Mouse (Mus musculus) limb, embryonic 12.5 days (tissue): ENCODE results near the gene Cabcoco1. TPM values are rescaled to one million over a fixed set of nuclear protein-coding genes. Genes with fewer than 3 reads are reported as not detected.

Experiments used
- ATAC-seq: fragments of 200-750 bp; cut with Nextera tagmentation; 2 replicates; pipeline ENCODE4 v1.8.0; 2017; ENCODE audit warnings: low read depth, moderate TSS enrichment; ENCODE audit not compliant: insufficient number of reproducible peaks, insufficient read depth, low FRiP score, low TSS enrichment
- H3K27ac ChIP-seq: fragments of 300-500 bp; sonication (generic); 2 replicates; pipeline ENCODE4 v1.5.1; 2016; ENCODE audit warnings: mild to moderate bottlenecking, moderate library complexity
- H3K27me3 ChIP-seq: fragments of 300-500 bp; sonication (generic); 2 replicates; pipeline ENCODE4 v1.6.1; 2016; ENCODE audit warnings: mild to moderate bottlenecking, moderate library complexity
- H3K36me3 ChIP-seq: fragments of 300-500 bp; sonication (generic); 2 replicates; pipeline ENCODE4 v1.6.1; 2016; ENCODE audit warnings: mild to moderate bottlenecking, moderate library complexity
- H3K4me1 ChIP-seq: fragments of 300-500 bp; sonication (generic); replicated peaks from 2 replicates; pipeline ENCODE4 v1.6.1; 2016
- H3K4me2 ChIP-seq: fragments of 300-500 bp; sonication (generic); 2 replicates; pipeline ENCODE4 v1.6.1; 2016; ENCODE audit warnings: mild to moderate bottlenecking, moderate library complexity
- H3K4me3 ChIP-seq: fragments of 300-500 bp; sonication (generic); replicated peaks from 2 replicates; pipeline ENCODE4 v1.5.1; 2016; ENCODE audit warnings: mild to moderate bottlenecking
- H3K9ac ChIP-seq: fragments of 300-500 bp; sonication (generic); replicated peaks from 2 replicates; pipeline ENCODE4 v1.6.1; 2016; ENCODE audit warnings: mild to moderate bottlenecking, moderate library complexity
- H3K9me3 ChIP-seq: fragments of 300-500 bp; sonication (generic); 2 replicates; pipeline ENCODE4 v1.6.1; 2016; ENCODE audit warnings: mild to moderate bottlenecking, moderate library complexity
- WGBS: fragments of 180-500 bp; shearing (Covaris S2); methylation state at CpG from one replicate; pipeline ENCODE4 v1.1.7; 2016; 5-methylcytosine and 5-hydroxymethylcytosine counted together
- polyA plus RNA-seq: library from polyadenylated mRNA; unstranded; fragments of >200 nt; fragmentation: Nextera tagmentation; extraction: Ambion mirVana; gene quantifications from 2 replicates; pipeline ENCODE4 v1.2.1, GENCODE M21; 2016

The Cabcoco1 gene
- polyA plus RNA-seq, 1 experiment from 2014 or later, result 1.9 TPM

- ATAC-seq, result no peak
- Histone ChIP-seq H3K9ac (no peak overlapping the region), H3K4me3 (no peak overlapping the region), H3K4me2 (no peak overlapping the region), H3K27ac (no peak overlapping the region), H3K9me3 (no peaks in the 10 kb centered on the region), H3K27me3 (no peaks in the 10 kb centered on the region), H3K36me3 (no peaks in the 10 kb centered on the region), H3K4me1 (peaks cover 7% of the 10 kb centered on the region; the same call in 1 of the 2 replicates)
- 89% methylated on average over 7 of the region's 7 CpGs for WGBS
Observed at GRCm38 (mm10) chr10:68551316-68551715, 9.6 kb upstream of the Cabcoco1 start.

GRCm38 (mm10) chr10:68550668-68551267 is 9.1 kb upstream of the Cabcoco1 start:
- no peak for ATAC-seq
- 90% methylated on average over 9 of the region's 9 CpGs for WGBS
- no peak overlapping the region for H3K27ac ChIP-seq

GRCm38 (mm10) chr10:68543107-68543506 is 1.4 kb upstream of the Cabcoco1 start:
- H3K36me3 ChIP-seq, result no peaks in the 10 kb centered on the region
- no peak for ATAC-seq
- no peak overlapping the region for H3K4me3 ChIP-seq
- no peaks in the 10 kb centered on the region for H3K27me3 ChIP-seq
- H3K27ac ChIP-seq, result peak overlapping the region; percentile 78
- 8% methylated on average over 3 of the region's 3 CpGs for WGBS
- H3K9me3 ChIP-seq, result peaks cover 3% of the 10 kb centered on the region; the same call in 1 of the 2 replicates
- peaks cover 33% of the 10 kb centered on the region for H3K4me1 ChIP-seq
- no peak overlapping the region for H3K4me2 ChIP-seq
- no peak overlapping the region for H3K9ac ChIP-seq

More at GRCm38 (mm10) chr10:68550668-68551267, 9.1 kb upstream of the Cabcoco1 start:
- no peaks in the 10 kb centered on the region for H3K9me3 ChIP-seq
- H3K36me3 ChIP-seq, result no peaks in the 10 kb centered on the region
- H3K4me1 ChIP-seq, result 0 out of 2 replicates have a peak, but pooled peaks cover 3% of the 10 kb centered on the region
- no peak overlapping the region for H3K9ac ChIP-seq
- H3K27me3 ChIP-seq, result no peaks in the 10 kb centered on the region
- no peak overlapping the region for H3K4me2 ChIP-seq
- H3K4me3 ChIP-seq, result no peak overlapping the region

- Histone ChIP-seq H3K4me3 (peak overlapping the region; percentile 38), H3K4me1 (peaks cover 33% of the 10 kb centered on the region), H3K36me3 (no peaks in the 10 kb centered on the region), H3K9ac (no peak overlapping the region), H3K27me3 (no peaks in the 10 kb centered on the region), H3K27ac (peak overlapping the region; percentile 64), H3K4me2 (peak overlapping the region; percentile 63), H3K9me3 (peaks cover 3% of the 10 kb centered on the region; the same call in 1 of the 2 replicates)
- no peak for ATAC-seq
- 39% methylated on average over 7 of the region's 7 CpGs for WGBS
Observed at GRCm38 (mm10) chr10:68541943-68542420, 286 bp upstream of the Cabcoco1 start.

DNA sequence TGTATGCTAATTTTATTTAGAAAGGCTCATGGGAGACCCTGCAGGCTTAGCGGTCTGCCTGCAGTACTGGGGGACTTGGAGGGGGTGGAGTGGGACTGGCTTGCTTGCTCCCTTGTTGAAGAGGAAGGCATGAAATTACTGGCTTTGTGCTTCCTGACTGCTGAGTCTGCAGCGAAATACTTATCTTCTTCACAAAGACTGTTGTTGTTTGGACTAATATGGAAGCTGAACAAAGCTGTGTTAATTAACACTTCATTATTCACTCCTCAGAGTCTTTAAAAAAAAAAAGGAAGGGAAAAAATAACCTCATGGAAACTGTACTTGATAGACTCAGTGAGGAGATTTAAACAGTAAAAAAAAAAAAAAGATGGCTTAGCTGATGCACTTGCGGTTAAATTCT is 1.1 kb downstream of the Cabcoco1 start:
- Histone ChIP-seq H3K4me2 (no peak overlapping the region), H3K27me3 (no peaks in the 10 kb centered on the region), H3K36me3 (no peaks in the 10 kb centered on the region), H3K27ac (no peak overlapping the region), H3K9ac (no peak overlapping the region), H3K4me1 (peaks cover 33% of the 10 kb centered on the region), H3K4me3 (no peak overlapping the region), H3K9me3 (peaks cover 3% of the 10 kb centered on the region; the same call in 1 of the 2 replicates)
- no peak for ATAC-seq
- 58% methylated on average over 3 of the region's 3 CpGs for WGBS

DNA sequence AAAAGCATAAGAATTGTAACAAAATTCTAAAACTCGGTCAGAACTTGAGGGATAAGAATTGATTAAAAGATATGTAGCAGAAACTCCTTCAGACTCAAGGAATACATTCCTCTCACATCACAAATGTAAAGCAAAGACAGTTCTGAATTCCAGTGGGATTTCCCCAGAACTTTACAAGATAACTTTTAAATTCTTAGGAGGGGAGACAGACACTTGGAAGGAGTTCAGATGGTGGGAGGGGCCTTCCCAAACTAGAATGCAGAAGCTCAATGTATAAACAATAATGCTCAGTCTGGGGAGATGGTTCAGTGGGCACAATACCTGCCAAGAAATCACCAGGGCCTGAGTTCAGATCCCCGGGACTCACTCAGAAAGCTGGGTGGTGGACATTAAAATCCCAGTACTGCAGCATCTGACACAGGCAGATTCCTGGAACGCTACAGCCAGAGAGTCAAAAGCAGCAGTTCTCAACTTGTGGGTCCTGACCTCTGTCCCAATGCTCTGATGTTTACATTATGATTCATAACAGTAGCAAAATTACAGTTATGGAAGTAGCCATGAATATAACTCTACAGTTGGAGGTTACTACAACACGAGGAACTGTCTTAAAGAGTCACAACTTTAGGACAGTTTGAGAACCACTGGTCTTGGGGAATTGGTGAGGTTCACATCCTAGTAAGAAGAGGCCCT is 4.3 kb downstream of the Cabcoco1 start:
- Histone ChIP-seq H3K27ac (no peak overlapping the region), H3K27me3 (no peaks in the 10 kb centered on the region), H3K9me3 (no peaks in the 10 kb centered on the region), H3K4me3 (no peak overlapping the region), H3K4me1 (peaks cover 19% of the 10 kb centered on the region), H3K36me3 (no peaks in the 10 kb centered on the region), H3K4me2 (no peak overlapping the region), H3K9ac (no peak overlapping the region)
- no peak for ATAC-seq
- WGBS, result 78% methylated on average over 4 of the region's 4 CpGs

DNA sequence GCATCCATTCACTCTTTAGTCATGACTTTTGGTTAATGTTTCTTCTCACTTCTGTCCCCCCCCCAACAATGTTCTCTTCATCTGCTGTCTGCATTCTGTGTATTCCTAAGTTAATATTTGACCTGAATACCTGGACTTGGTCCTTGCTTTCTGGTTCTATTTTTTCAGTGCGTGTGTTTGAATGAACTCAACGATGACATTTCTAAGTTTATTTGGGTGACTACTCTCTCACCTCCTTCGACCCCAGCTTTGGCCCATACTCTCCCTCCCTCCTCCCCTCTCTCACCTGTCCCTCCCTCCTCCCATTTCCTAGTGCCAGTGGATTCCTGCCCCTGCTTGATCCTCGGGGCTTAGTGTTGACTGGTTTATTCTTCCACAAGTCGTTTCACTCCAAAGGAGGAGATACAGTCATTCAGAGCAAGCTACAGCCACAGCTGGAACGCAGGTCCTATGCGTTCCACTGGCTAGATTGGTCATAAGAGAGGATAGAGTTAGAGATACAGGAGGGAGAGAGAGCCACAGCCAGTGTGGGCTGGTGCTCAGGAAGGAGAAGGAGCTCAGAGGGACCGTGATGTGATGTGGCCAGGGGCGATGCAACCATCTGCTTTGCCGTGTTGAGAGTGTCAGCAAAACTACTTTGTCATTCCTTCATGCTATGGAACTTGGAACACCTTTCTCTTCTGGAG is 12.2 kb downstream of the Cabcoco1 start:
- 82% methylated on average over 10 of the region's 10 CpGs for WGBS
- H3K9ac ChIP-seq, result no peak overlapping the region
- H3K4me2 ChIP-seq, result no peak overlapping the region
- no peaks in the 10 kb centered on the region for H3K27me3 ChIP-seq
- peaks cover 26% of the 10 kb centered on the region for H3K4me1 ChIP-seq
- H3K4me3 ChIP-seq, result no peak overlapping the region
- H3K36me3 ChIP-seq, result no peaks in the 10 kb centered on the region
- H3K9me3 ChIP-seq, result no peaks in the 10 kb centered on the region
- ATAC-seq, result no peak
- H3K27ac ChIP-seq, result 0 out of 2 replicates have a peak overlapping the region, but pooled peaks have one; percentile 12

- no peak overlapping the region for H3K4me2 ChIP-seq
- WGBS, result 26% methylated on average over 8 of the region's 8 CpGs
- no peaks in the 10 kb centered on the region for H3K27me3 ChIP-seq
- H3K27ac ChIP-seq, result no peak overlapping the region
- ATAC-seq, result no peak
- H3K9me3 ChIP-seq, result no peaks in the 10 kb centered on the region
- no peak overlapping the region for H3K4me3 ChIP-seq
- peaks cover 26% of the 10 kb centered on the region for H3K4me1 ChIP-seq
- H3K9ac ChIP-seq, result no peak overlapping the region
- no peaks in the 10 kb centered on the region for H3K36me3 ChIP-seq
Observed at GRCm38 (mm10) chr10:68528958-68529357, 12.7 kb downstream of the Cabcoco1 start.

GRCm38 (mm10) chr10:68522106-68522505 is 19.6 kb downstream of the Cabcoco1 start:
- Histone ChIP-seq H3K4me1 (peaks cover 3% of the 10 kb centered on the region; the same call in 1 of the 2 replicates), H3K4me3 (no peak overlapping the region), H3K9ac (no peak overlapping the region), H3K9me3 (no peaks in the 10 kb centered on the region), H3K27ac (no peak overlapping the region), H3K27me3 (no peaks in the 10 kb centered on the region), H3K36me3 (no peaks in the 10 kb centered on the region), H3K4me2 (no peak overlapping the region)
- WGBS, result 71% methylated on average over 4 of the region's 4 CpGs
- ATAC-seq, result no peak

DNA sequence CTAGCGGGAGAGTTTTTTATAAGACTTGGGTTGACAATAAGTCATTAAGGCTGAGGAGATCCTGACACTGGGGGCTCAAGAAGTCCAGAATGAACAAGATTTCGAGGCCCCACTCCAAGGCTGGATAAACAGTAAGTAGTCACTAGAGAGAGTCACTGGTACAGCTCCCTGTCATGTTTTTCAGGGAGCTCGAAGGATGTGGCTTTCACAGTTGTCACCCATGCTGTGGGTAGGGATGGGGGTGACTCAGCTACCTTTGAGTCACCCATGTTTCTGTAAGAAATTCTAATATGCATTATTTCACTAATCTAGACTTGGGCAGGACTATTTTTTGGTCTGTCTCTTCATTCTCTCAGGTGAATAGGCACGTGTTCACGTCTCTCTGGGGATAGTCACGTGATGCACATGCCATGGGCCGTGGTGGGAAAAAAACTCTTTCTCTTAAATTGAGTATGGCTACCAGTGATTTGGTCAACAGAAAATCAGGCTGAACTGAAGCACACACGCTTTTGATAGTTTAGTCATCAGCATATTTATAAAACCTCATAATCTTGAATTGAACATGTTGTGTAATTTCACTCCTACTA is 29.2 kb downstream of the Cabcoco1 start:
- WGBS, result 89% methylated on average over 8 of the region's 8 CpGs
- Histone ChIP-seq H3K4me1 (0 out of 2 replicates have a peak, but pooled peaks cover 4% of the 10 kb centered on the region), H3K27ac (no peak overlapping the region), H3K4me3 (no peak overlapping the region), H3K4me2 (no peak overlapping the region), H3K27me3 (no peaks in the 10 kb centered on the region), H3K36me3 (no peaks in the 10 kb centered on the region), H3K9me3 (no peaks in the 10 kb centered on the region), H3K9ac (no peak overlapping the region)
- ATAC-seq, result no peak

DNA sequence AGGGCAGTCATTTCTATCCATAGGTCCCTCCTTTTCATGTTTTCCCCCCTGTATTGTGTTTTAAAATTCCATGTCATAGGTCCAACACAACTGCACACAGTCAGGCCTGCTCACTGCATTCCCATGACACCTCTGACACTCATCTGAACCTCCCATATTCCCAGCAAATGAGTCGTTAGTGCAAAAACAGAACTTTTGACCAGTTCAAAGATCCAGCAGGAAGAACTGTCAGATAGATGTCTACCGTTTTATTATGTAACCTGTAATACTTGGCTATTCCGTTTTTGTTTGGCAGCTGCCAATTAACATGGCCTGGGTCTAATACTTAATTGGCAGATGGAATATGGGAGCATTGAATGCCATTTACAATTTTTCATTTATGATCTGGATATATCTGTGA is 34.0 kb downstream of the Cabcoco1 start:
- Histone ChIP-seq H3K9ac (no peak overlapping the region), H3K4me1 (0 out of 2 replicates have a peak, but pooled peaks cover 4% of the 10 kb centered on the region), H3K4me2 (no peak overlapping the region), H3K36me3 (no peaks in the 10 kb centered on the region), H3K4me3 (no peak overlapping the region), H3K27me3 (no peaks in the 10 kb centered on the region), H3K27ac (no peak overlapping the region), H3K9me3 (no peaks in the 10 kb centered on the region)
- WGBS, result 86% methylated on average over 3 of the region's 3 CpGs
- no peak for ATAC-seq
